Mouse (Mus musculus) splenic B cell, adult 2 months (primary cell): ENCODE measurements around the gene Ogfrl1.
"Not testable (repeated sequence)": the region's sequence is repeated elsewhere in the genome, so short reads cannot be mapped to it uniquely, and the experiment has no call there.

ENCODE experiments used
- DNase-seq: peaks from one replicate; pipeline ENCODE4 v3.0.0-alpha.2; 2011; ENCODE audit warnings: low read depth, low spot score
- H3K27me3 ChIP-seq: 2 replicates; pipeline ENCODE4 v1.6.1; 2012; ENCODE audit warnings: mild to moderate bottlenecking, low read length, moderate library complexity, mixed read lengths; ENCODE audit not compliant: control insufficient read depth, poor library complexity, insufficient read depth, severe bottlenecking
- H3K36me3 ChIP-seq: 2 replicates; pipeline ENCODE4 v1.6.1; 2012; ENCODE audit warnings: mild to moderate bottlenecking, low read length, moderate library complexity, mixed read lengths; ENCODE audit not compliant: control insufficient read depth, poor library complexity, insufficient read depth, severe bottlenecking

Gene Ogfrl1

GRCm38 (mm10) chr1:23397623-23398022, at the start of gene Ogfrl1:
Gene Ogfrl1 (minus strand): TSS chr1:23397772.
- DNase-seq: no peak
- H3K27me3 ChIP-seq: no peaks in the 10 kb centered on the region
- no peaks in the 10 kb centered on the region for H3K36me3 ChIP-seq

- no peak for DNase-seq
- H3K36me3 ChIP-seq: no peaks in the 10 kb centered on the region
- no peaks in the 10 kb centered on the region for H3K27me3 ChIP-seq
Observed at GRCm38 (mm10) chr1:23445736-23446424, 48.3 kb upstream of the Ogfrl1 start.

- Histone ChIP-seq H3K27me3 (no peaks in the 10 kb centered on the region), H3K36me3 (no peaks in the 10 kb centered on the region)
- DNase-seq: peak; percentile 5
Observed at GRCm38 (mm10) chr1:23433612-23434011, 36.0 kb upstream of the Ogfrl1 start.

GRCm38 (mm10) chr1:23426447-23426846, 28.9 kb upstream of the Ogfrl1 start:
- no peak for DNase-seq
- Histone ChIP-seq H3K36me3 (no peaks in the 10 kb centered on the region), H3K27me3 (no peaks in the 10 kb centered on the region)

- peak; percentile 24 for DNase-seq
- H3K36me3 ChIP-seq: no peaks in the 10 kb centered on the region
- H3K27me3 ChIP-seq: no peaks in the 10 kb centered on the region
Observed at GRCm38 (mm10) chr1:23418941-23419340, 21.4 kb upstream of the Ogfrl1 start.

- DNase-seq: no peak
- H3K27me3 ChIP-seq: no peaks in the 10 kb centered on the region
- no peaks in the 10 kb centered on the region for H3K36me3 ChIP-seq
Observed at GRCm38 (mm10) chr1:23418059-23418458, 20.5 kb upstream of the Ogfrl1 start.

- no peak for DNase-seq
- no peaks in the 10 kb centered on the region for H3K27me3 ChIP-seq
- H3K36me3 ChIP-seq: no peaks in the 10 kb centered on the region
Observed at GRCm38 (mm10) chr1:23417562-23417961, 20.0 kb upstream of the Ogfrl1 start.

- Histone ChIP-seq H3K27me3 (no peaks in the 10 kb centered on the region), H3K36me3 (no peaks in the 10 kb centered on the region)
- no peak for DNase-seq
Observed at GRCm38 (mm10) chr1:23411533-23411932, 14.0 kb upstream of the Ogfrl1 start.

GRCm38 (mm10) chr1:23409960-23410359, 12.4 kb upstream of the Ogfrl1 start:
- no peaks in the 10 kb centered on the region for H3K27me3 ChIP-seq
- H3K36me3 ChIP-seq: no peaks in the 10 kb centered on the region
- DNase-seq: no peak

GRCm38 (mm10) chr1:23402401-23402800, 4.8 kb upstream of the Ogfrl1 start:
- H3K27me3 ChIP-seq: no peaks in the 10 kb centered on the region
- no peaks in the 10 kb centered on the region for H3K36me3 ChIP-seq
- DNase-seq: no peak

GRCm38 (mm10) chr1:23399552-23399951, 2.0 kb upstream of the Ogfrl1 start:
- no peaks in the 10 kb centered on the region for H3K36me3 ChIP-seq
- H3K27me3 ChIP-seq: no peaks in the 10 kb centered on the region
- peak; percentile 34 for DNase-seq

- DNase-seq, H3K36me3 ChIP-seq, H3K27me3 ChIP-seq: not testable (repeated sequence)
Observed at GRCm38 (mm10) chr1:23394356-23394755, 3.2 kb downstream of the Ogfrl1 start.

GRCm38 (mm10) chr1:23391744-23392143, 5.8 kb downstream of the Ogfrl1 start:
- DNase-seq: no peak
- no peaks in the 10 kb centered on the region for H3K36me3 ChIP-seq
- H3K27me3 ChIP-seq: no peaks in the 10 kb centered on the region

- Histone ChIP-seq H3K27me3 (no peaks in the 10 kb centered on the region), H3K36me3 (no peaks in the 10 kb centered on the region)
- DNase-seq: no peak
Observed at GRCm38 (mm10) chr1:23384326-23384725, 13.2 kb downstream of the Ogfrl1 start.

GRCm38 (mm10) chr1:23382806-23383653, 14.5 kb downstream of the Ogfrl1 start:
- no peaks in the 10 kb centered on the region for H3K36me3 ChIP-seq
- DNase-seq: peak; percentile 85
- H3K27me3 ChIP-seq: no peaks in the 10 kb centered on the region
